11 mouse cellular contexts compared by ENCODE assay signal in genomic region chr14:13000997-13001699, GRCm38 (mm10).
DNase-seq lines count a peak whose midpoint lies in the region; ATAC-seq lines count a peak whose summit lies in the region.
"Had no signal": no experiment of that assay in that cellular context is flagged by ENCODE, and none has a peak within 500 bp of the region (broad histone marks: within the 10 kb centered on the region; RNA-seq: fewer than 3 reads in every experiment).

No protein-coding gene starts in this region.

- peak; percentile 7 for DNase-seq in urinary bladder, postnatal 14 days (ENCODE audit: low spot score)
- DNase-seq in urinary bladder, postnatal 10 days (ENCODE audit: low spot score), result no peak
- peak; percentile 7 to 9 for DNase-seq in frontal cortex, postnatal 10 days (ENCODE audit: low spot score in 2 of 2)
- peak; percentile 70 to 98 for DNase-seq in left cerebral cortex, postnatal 25 days (ENCODE audit: low spot score in 2 of 2)
- peak; percentile 94 for DNase-seq in telencephalon, adult 2 months (ENCODE audit: low read depth, low spot score)
- no peak for DNase-seq in thymus, postnatal 36 days
- DNase-seq in kidney, adult 18-20 months, result no peak
- DNase-seq: cerebellum, postnatal 14 days; gastrocnemius, postnatal 14 days; kidney, adult 11 months had no signal

- intact Hi-C loops in left cerebral cortex, postnatal 25 days (cut with DNase I), result loop anchor here (1.0 to 2.0 kb wide), 3 partner anchors 21 to 178 kb away; partner anchors contain the start of gene Cadps

- no peak for ATAC-seq in erythroblast, adult 5-6 weeks (replicated peaks; ENCODE audit: low FRiP score, poor library complexity, severe bottlenecking)

Comparison
In these comparisons a context has a peak if more than half of its experiments do, and no peak if none do; other contexts are left out.
1. DNase-seq: peak in urinary bladder, postnatal 14 days (single experiment), frontal cortex, postnatal 10 days (2 of 2), left cerebral cortex, postnatal 25 days (2 of 2) and telencephalon, adult 2 months (single experiment); none in urinary bladder, postnatal 10 days (single experiment), thymus, postnatal 36 days (0 of 2) and kidney, adult 18-20 months (single experiment).